Mouse (Mus musculus) lung, postnatal 4 days (tissue): ENCODE measurements around the gene 6430548M08Rik.

Experiments used
- DNase-seq, 2 experiments: peaks; one replicate each; pipeline ENCODE4 v3.0.0; 2021

6430548M08Rik gene

GRCm38 (mm10) chr8:120110966-120111365 lies 3.0 kb upstream of the 6430548M08Rik start:
- DNase-seq: no peak

- DNase-seq: peak in 1 of 2 experiments; percentile 49
Measured at GRCm38 (mm10) chr8:120111382-120111781, 2.6 kb upstream of the 6430548M08Rik start.

GRCm38 (mm10) chr8:120112535-120112934 lies 1.4 kb upstream of the 6430548M08Rik start:
- no peak for DNase-seq

- DNase-seq: peak; percentile 74 to 78
Measured at GRCm38 (mm10) chr8:120113306-120113705, 646 bp upstream of the 6430548M08Rik start.

GRCm38 (mm10) chr8:120114315-120114841 lies 426 bp downstream of the 6430548M08Rik start:
- DNase-seq: peak in 1 of 2 experiments; percentile 47

- no peak for DNase-seq
Measured at GRCm38 (mm10) chr8:120116600-120116999, 2.6 kb downstream of the 6430548M08Rik start.

- no peak for DNase-seq
Measured at GRCm38 (mm10) chr8:120118162-120118561, 4.2 kb downstream of the 6430548M08Rik start.

- no peak for DNase-seq
Measured at GRCm38 (mm10) chr8:120118847-120119246, 4.9 kb downstream of the 6430548M08Rik start.

- no peak for DNase-seq
Measured at GRCm38 (mm10) chr8:120119429-120119828, 5.5 kb downstream of the 6430548M08Rik start.

- no peak for DNase-seq
Measured at GRCm38 (mm10) chr8:120119931-120120330, 6.0 kb downstream of the 6430548M08Rik start.

GRCm38 (mm10) chr8:120120951-120121350 lies 7.0 kb downstream of the 6430548M08Rik start:
- DNase-seq: no peak

GRCm38 (mm10) chr8:120124261-120124660 lies 10.3 kb downstream of the 6430548M08Rik start:
- peak; percentile 49 to 62 for DNase-seq

- DNase-seq: no peak
Measured at GRCm38 (mm10) chr8:120124836-120125389, 11.0 kb downstream of the 6430548M08Rik start.

- DNase-seq: peak; percentile 59 to 82
Measured at GRCm38 (mm10) chr8:120126357-120127161, 12.6 kb downstream of the 6430548M08Rik start.

GRCm38 (mm10) chr8:120129547-120129946 lies 15.6 kb downstream of the 6430548M08Rik start:
- peak in 1 of 2 experiments; percentile 51 for DNase-seq

- DNase-seq: no peak
Measured at GRCm38 (mm10) chr8:120131158-120131557, 17.2 kb downstream of the 6430548M08Rik start.

GRCm38 (mm10) chr8:120133169-120133568 lies 19.2 kb downstream of the 6430548M08Rik start:
- DNase-seq: no peak

- DNase-seq: no peak
Measured at GRCm38 (mm10) chr8:120135687-120136086, 21.7 kb downstream of the 6430548M08Rik start.

- DNase-seq: no peak
Measured at GRCm38 (mm10) chr8:120136618-120137017, 22.7 kb downstream of the 6430548M08Rik start.

- no peak for DNase-seq
Measured at GRCm38 (mm10) chr8:120138958-120139357, 25.0 kb downstream of the 6430548M08Rik start.

GRCm38 (mm10) chr8:120140769-120141168 lies 26.8 kb downstream of the 6430548M08Rik start:
- DNase-seq: peak; percentile 36 to 50

- no peak for DNase-seq
Measured at GRCm38 (mm10) chr8:120143911-120144651, 30.1 kb downstream of the 6430548M08Rik start.

GRCm38 (mm10) chr8:120144652-120145301 lies 30.8 kb downstream of the 6430548M08Rik start:
- DNase-seq: peak; percentile 60 to 86
